Mouse (Mus musculus): ENCODE results near the gene Rad9a. TPM values are rescaled to one million over a fixed set of nuclear protein-coding genes. Genes with fewer than 3 reads are reported as not detected.
"Not testable (repeated sequence)": the region's sequence is repeated elsewhere in the genome, so short reads cannot be mapped to it uniquely, and the experiment has no call there.

Rad9a gene
- total RNA-seq (2017) = 19.1 to 26.3 TPM (median 20.7 TPM) in 3 replicates

DNA sequence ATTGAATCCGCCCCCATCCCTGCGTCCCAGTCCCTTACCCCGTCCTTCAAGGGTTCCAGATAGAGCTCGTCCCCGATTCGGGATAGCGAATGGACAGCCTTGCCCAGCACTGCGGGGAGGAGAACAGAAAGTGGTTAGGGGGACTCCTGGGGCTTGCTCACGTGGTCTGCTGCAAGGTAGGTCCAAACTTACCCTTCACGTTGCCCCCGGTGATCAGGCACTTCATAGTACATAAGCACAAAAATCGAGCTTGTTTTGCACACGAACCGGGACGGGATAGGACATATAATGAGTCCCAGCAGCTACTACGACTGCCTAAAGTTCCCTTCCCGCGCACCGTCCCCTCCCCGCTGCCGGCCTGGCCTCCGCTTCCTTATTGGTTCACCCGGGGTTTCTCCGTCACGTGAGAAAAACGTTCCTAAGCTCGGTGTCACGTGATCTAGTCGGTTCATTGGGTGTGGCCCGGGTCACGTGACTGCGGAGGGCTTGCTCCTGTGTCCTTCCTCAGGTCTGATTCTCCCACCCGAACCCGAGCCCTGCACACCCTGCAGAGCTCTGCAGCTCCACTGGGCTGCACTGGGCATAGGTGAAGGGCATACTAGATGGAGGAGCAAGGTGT lies at the start of gene Rad9a:
Gene Rad9a (minus strand): TSS at position 372 of the 619 bp plus-strand sequence.
- ATAC-seq (replicated peaks; ENCODE audit: insufficient number of reproducible peaks, low FRiP score, low TSS enrichment, poor library complexity, severe bottlenecking) = peak; percentile 77

- not testable (repeated sequence) for ATAC-seq (replicated peaks; ENCODE audit: insufficient number of reproducible peaks, low FRiP score, low TSS enrichment, poor library complexity, severe bottlenecking)
Measured at GRCm38 (mm10) chr19:4248683-4249082, 47.2 kb upstream of the Rad9a start.

- ATAC-seq (replicated peaks; ENCODE audit: insufficient number of reproducible peaks, low FRiP score, low TSS enrichment, poor library complexity, severe bottlenecking) = no peak
Measured at GRCm38 (mm10) chr19:4247010-4247409, 45.5 kb upstream of the Rad9a start.

DNA sequence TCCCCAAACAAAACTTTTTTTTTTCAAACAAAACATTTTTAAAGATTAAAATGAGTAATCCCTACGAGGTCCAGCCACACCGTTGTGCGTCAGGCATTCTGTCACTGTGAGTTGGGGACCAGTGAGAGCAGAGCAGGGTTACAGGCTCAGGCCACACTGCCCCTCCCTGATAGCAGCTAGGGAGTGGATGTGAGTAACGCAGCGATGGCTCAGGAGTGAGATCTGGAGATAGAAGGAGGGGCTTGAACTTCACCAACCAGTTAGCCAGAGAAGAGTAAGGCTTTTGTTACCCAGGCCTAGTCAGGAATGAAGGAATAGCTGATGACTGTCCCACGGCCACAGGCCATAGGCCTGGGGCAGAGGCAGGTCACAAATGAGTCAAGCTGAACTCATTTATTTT lies 43.3 kb upstream of the Rad9a start:
- no peak for ATAC-seq (replicated peaks; ENCODE audit: insufficient number of reproducible peaks, low FRiP score, low TSS enrichment, poor library complexity, severe bottlenecking)

- ATAC-seq (replicated peaks; ENCODE audit: insufficient number of reproducible peaks, low FRiP score, low TSS enrichment, poor library complexity, severe bottlenecking) = no peak
Measured at GRCm38 (mm10) chr19:4242416-4242815, 41.0 kb upstream of the Rad9a start.

- no peak for ATAC-seq (replicated peaks; ENCODE audit: insufficient number of reproducible peaks, low FRiP score, low TSS enrichment, poor library complexity, severe bottlenecking)
Measured at GRCm38 (mm10) chr19:4240247-4240668, 38.8 kb upstream of the Rad9a start.

DNA sequence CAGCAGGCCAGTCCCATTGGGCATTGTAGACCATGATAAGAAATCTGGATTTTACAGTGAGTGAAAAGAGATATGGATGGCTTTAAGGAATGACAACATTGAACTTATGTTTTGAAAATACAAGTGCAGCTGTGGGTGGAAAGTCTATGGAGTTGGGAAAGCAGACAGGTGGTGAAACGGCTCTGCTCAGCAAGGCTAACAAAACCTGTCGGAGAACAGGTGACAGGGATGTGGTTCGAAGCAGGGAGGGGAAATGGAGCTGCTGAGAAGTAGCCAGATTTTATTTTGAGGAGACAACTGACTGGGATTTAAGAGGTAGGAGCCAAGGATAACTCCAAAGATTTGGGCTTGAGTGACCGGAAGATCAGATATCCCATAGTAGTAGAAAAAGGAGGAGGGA lies 33.1 kb upstream of the Rad9a start:
- no peak for ATAC-seq (replicated peaks; ENCODE audit: insufficient number of reproducible peaks, low FRiP score, low TSS enrichment, poor library complexity, severe bottlenecking)

- ATAC-seq (replicated peaks; ENCODE audit: insufficient number of reproducible peaks, low FRiP score, low TSS enrichment, poor library complexity, severe bottlenecking) = no peak
Measured at GRCm38 (mm10) chr19:4232651-4233050, 31.2 kb upstream of the Rad9a start.

DNA sequence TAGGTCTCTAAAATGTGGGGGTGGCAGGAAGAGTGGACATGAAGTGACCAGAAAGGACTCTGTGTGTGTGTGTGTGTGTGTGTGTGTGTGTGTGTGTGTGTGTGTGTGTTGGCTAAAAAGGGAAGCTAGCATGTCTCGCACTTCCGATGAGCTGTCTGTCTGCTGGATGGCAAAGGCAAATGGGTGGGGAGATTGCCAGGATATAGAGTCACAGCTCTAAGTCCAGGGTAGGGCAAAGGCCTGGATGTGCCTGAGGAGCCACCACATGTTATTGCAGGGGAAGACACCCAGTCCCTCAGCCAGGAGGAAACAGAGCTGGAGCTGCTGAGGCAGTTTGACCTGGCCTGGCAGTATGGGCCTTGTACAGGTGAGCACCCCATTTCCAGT lies 30.7 kb upstream of the Rad9a start:
- ATAC-seq (replicated peaks; ENCODE audit: insufficient number of reproducible peaks, low FRiP score, low TSS enrichment, poor library complexity, severe bottlenecking) = peak; percentile 26

DNA sequence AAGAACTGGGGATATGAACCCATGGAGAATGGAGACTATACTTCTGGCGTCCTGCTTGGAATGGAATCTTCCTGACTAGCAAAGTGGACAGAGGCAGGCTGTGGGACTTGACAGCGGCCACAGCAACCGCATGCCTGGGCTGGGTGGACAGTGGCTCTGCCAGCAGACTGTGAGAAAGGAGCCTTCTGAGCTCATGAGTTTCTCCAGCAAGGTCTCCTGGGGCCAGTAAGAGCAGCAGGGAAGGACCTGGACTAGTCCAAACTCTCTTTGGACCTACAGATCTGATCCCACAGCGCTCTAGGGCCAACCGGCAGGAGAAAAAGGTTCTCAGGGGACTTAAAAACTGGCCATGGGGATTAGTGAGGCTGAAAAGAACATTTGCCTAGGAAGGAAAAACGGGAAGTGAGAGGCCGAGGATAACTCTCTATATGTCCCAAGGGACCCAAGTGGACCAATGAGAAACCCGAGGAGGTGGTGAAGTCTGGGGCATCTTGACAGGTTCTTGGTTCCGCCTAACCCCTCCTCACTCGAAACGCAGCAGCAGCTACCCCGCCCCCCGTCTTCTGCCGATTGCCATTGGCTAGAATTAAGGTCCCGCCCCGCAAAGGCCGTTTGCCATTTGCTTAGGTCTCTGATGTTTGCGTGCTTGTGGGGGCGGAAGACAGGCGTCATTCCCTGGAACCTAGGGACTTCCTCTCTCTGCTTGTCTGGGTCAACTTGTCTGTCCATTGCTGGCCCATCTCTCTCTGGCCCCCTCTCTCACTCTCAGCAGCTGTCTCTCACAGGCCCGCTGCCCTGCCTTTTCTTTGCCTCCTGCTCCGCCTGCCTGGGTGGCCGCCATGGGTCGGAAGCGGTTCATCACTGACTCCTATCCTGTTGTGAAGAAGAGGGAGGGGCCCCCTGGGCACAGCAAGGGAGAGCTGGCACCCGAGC lies 30.1 kb upstream of the Rad9a start, which contains the start of gene Pold4:
Gene Pold4 (plus strand): TSS at position 647 of the 933 bp plus-strand sequence.
- ATAC-seq (replicated peaks; ENCODE audit: insufficient number of reproducible peaks, low FRiP score, low TSS enrichment, poor library complexity, severe bottlenecking) = peak; percentile 76

- no peak for ATAC-seq (replicated peaks; ENCODE audit: insufficient number of reproducible peaks, low FRiP score, low TSS enrichment, poor library complexity, severe bottlenecking)
Measured at GRCm38 (mm10) chr19:4230415-4230814, 29.0 kb upstream of the Rad9a start.

DNA sequence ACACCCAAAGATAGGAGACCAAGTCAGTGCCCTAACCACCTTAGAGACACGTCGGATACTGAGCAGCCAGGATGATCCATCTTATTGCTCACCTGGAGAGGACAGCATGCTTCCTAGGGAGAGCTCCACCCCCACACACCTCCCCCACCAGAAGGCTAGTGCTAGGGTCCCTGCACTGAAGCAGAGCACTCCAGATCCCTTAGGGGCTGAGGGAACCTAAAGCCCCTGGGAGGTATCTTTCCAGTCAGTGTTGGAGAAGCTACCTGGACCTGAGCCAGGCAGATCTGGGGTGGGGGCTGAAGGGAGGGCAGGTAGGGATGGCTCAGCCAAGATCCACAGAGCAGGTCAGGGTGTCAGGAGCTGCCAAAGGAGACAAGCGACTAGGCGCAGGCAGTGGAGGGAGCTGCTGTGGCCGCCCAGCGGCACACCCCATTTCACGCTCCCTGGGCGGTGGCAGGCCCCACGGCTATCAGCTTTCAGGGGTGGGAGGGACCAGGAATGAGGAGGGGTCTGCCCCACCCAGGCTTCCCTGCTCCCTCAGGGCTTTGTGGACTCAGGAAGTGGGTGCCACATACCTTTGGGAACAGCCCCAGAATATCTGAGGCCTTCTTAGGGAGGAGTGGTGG lies 28.1 kb upstream of the Rad9a start:
- ATAC-seq (replicated peaks; ENCODE audit: insufficient number of reproducible peaks, low FRiP score, low TSS enrichment, poor library complexity, severe bottlenecking) = no peak

- ATAC-seq (replicated peaks; ENCODE audit: insufficient number of reproducible peaks, low FRiP score, low TSS enrichment, poor library complexity, severe bottlenecking) = no peak
Measured at GRCm38 (mm10) chr19:4228891-4229290, 27.4 kb upstream of the Rad9a start.

GRCm38 (mm10) chr19:4227894-4228678 lies 26.6 kb upstream of the Rad9a start:
- peak; percentile 28 for ATAC-seq (replicated peaks; ENCODE audit: insufficient number of reproducible peaks, low FRiP score, low TSS enrichment, poor library complexity, severe bottlenecking)

DNA sequence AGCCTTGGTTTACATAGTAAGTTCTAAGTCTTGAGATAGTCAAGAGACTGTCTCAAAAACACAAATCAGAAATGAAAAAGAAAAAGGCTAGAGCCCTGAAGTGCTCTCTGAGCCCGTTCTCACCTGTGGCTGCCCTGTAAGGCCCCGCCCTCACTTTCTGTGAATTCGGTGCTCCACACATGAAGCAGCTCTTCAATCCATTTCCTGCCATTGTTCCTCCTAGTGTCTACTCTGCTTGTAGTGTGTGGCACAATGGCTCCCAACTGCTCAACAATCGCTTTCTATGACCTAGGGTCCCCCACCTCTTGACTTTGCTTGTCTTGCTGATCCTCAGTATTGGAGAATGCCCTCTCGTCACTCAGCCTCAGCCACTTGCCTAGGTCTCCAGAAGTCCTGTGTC lies 26.0 kb upstream of the Rad9a start:
- ATAC-seq (replicated peaks; ENCODE audit: insufficient number of reproducible peaks, low FRiP score, low TSS enrichment, poor library complexity, severe bottlenecking) = no peak

DNA sequence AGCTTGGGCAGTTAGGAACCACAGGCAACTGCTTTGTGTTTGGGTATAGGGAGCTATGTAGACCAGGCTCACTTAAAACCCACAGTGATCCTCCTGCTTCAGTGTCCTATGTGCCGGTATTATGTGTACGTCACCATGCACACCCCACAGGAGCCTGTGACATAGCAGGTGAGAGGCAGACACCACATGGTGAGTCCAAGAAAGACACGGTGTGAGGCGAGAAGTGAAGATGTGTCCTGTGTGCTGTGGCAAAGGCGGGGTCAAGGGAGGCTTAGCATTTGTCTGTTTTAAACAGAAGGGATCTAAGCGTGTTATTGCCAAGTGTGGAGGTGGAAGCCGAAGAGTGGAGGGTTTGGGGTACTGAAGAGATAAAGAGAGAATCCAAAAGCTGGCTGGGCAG lies 25.3 kb upstream of the Rad9a start:
- no peak for ATAC-seq (replicated peaks; ENCODE audit: insufficient number of reproducible peaks, low FRiP score, low TSS enrichment, poor library complexity, severe bottlenecking)

DNA sequence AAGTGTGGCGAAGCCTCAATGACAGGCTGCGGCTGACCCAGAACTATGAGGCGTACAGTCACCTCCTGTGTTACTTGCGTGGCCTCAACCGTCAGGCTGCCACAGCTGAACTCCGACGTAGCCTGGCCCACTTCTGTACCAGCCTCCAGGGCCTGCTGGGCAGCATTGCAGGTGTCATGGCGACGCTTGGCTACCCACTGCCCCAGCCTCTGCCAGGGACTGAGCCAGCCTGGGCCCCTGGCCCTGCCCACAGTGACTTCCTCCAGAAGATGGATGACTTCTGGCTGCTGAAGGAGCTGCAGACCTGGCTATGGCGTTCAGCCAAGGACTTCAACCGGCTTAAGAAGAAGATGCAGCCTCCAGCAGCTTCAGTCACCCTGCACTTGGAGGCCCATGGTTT lies 20.7 kb upstream of the Rad9a start:
- peak; percentile 42 for ATAC-seq (replicated peaks; ENCODE audit: insufficient number of reproducible peaks, low FRiP score, low TSS enrichment, poor library complexity, severe bottlenecking)

GRCm38 (mm10) chr19:4220957-4221743 lies 19.7 kb upstream of the Rad9a start:
- 0 out of 2 replicates have a peak, but pooled peaks have one; percentile 40 for ATAC-seq (replicated peaks; ENCODE audit: insufficient number of reproducible peaks, low FRiP score, low TSS enrichment, poor library complexity, severe bottlenecking)
